Comparison of ENCODE assay signal across 39 mouse cellular contexts in genomic region chr7:86688030-86688429, GRCm38 (mm10). TPM values are rescaled to one million over a fixed set of nuclear protein-coding genes. Genes with fewer than 3 reads are reported as not detected.
"Had no signal": no experiment of that assay in that cellular context is flagged by ENCODE, and none has a peak within 500 bp of the region (broad histone marks: within the 10 kb centered on the region; RNA-seq: fewer than 3 reads in every experiment).

Gene Olfr292 (plus strand): TSS chr7:86688330.

- H3K9ac ChIP-seq: limb, embryonic 12.5 days; limb, embryonic 13.5 days; limb, embryonic 15.5 days; liver, embryonic 12.5 days; liver, embryonic 13.5 days; liver, embryonic 14.5 days; liver, embryonic 15.5 days; liver, postnatal 0 days; lung, embryonic 14.5 days; lung, embryonic 15.5 days; midbrain, embryonic 12.5 days; midbrain, embryonic 13.5 days; midbrain, embryonic 15.5 days; neural tube, embryonic 12.5 days had no signal

- ATAC-seq: liver, embryonic 12.5 days; liver, postnatal 0 days; lung, postnatal 0 days; midbrain, embryonic 13.5 days; midbrain, embryonic 15.5 days; midbrain, embryonic 16.5 days had no signal

- H3K9me3 ChIP-seq: limb, embryonic 10.5 days; limb, embryonic 12.5 days; limb, embryonic 13.5 days; limb, embryonic 15.5 days; liver, embryonic 12.5 days; liver, embryonic 13.5 days; liver, embryonic 15.5 days; lung, embryonic 15.5 days; megakaryocyte, embryonic 14.5 days; midbrain, embryonic 10.5 days; midbrain, embryonic 12.5 days; midbrain, embryonic 13.5 days; midbrain, embryonic 15.5 days; neural tube, embryonic 12.5 days had no signal

- H3K4me2 ChIP-seq: limb, embryonic 12.5 days; limb, embryonic 13.5 days; limb, embryonic 15.5 days; liver, embryonic 11.5 days; liver, embryonic 12.5 days; liver, embryonic 13.5 days; liver, embryonic 15.5 days; lung, embryonic 14.5 days; lung, embryonic 15.5 days; midbrain, embryonic 11.5 days; midbrain, embryonic 12.5 days; midbrain, embryonic 13.5 days; midbrain, embryonic 15.5 days; neural tube, embryonic 12.5 days had no signal

- H3K4me3 ChIP-seq: limb, embryonic 10.5 days; limb, embryonic 12.5 days; limb, embryonic 13.5 days; limb, embryonic 15.5 days; liver, embryonic 12.5 days; liver, embryonic 13.5 days; liver, embryonic 15.5 days; lung, embryonic 15.5 days; megakaryocyte, embryonic 14.5 days; midbrain, embryonic 10.5 days; midbrain, embryonic 12.5 days; midbrain, embryonic 13.5 days; midbrain, embryonic 15.5 days; myocyte; neural tube, embryonic 12.5 days had no signal

- H3K4me1 ChIP-seq: limb, embryonic 10.5 days; limb, embryonic 12.5 days; limb, embryonic 13.5 days; limb, embryonic 15.5 days; liver, embryonic 12.5 days; liver, embryonic 13.5 days; liver, embryonic 15.5 days; lung, embryonic 15.5 days; megakaryocyte, embryonic 14.5 days; midbrain, embryonic 10.5 days; midbrain, embryonic 12.5 days; midbrain, embryonic 13.5 days; midbrain, embryonic 15.5 days; neural tube, embryonic 12.5 days had no signal

- H3K36me3 ChIP-seq: limb, embryonic 10.5 days; limb, embryonic 12.5 days; limb, embryonic 13.5 days; limb, embryonic 15.5 days; liver, embryonic 12.5 days; liver, embryonic 13.5 days; liver, embryonic 15.5 days; lung, embryonic 15.5 days; midbrain, embryonic 10.5 days; midbrain, embryonic 12.5 days; midbrain, embryonic 13.5 days; midbrain, embryonic 15.5 days; neural tube, embryonic 12.5 days had no signal

- H3K27ac ChIP-seq: limb, embryonic 10.5 days; limb, embryonic 12.5 days; limb, embryonic 13.5 days; limb, embryonic 15.5 days; liver, embryonic 12.5 days; liver, embryonic 13.5 days; liver, embryonic 14.5 days; liver, embryonic 15.5 days; lung, embryonic 15.5 days; macrophage; midbrain, embryonic 10.5 days; midbrain, embryonic 12.5 days; midbrain, embryonic 13.5 days; midbrain, embryonic 15.5 days; neural tube, embryonic 12.5 days had no signal

- H3K27me3 ChIP-seq: limb, embryonic 12.5 days; limb, embryonic 13.5 days; limb, embryonic 15.5 days; liver, embryonic 12.5 days; liver, embryonic 13.5 days; liver, embryonic 15.5 days; lung, embryonic 15.5 days; megakaryocyte, embryonic 14.5 days; midbrain, embryonic 12.5 days; midbrain, embryonic 13.5 days; midbrain, embryonic 15.5 days; neural tube, embryonic 12.5 days had no signal

- DNase-seq: left cerebral cortex, postnatal 4 days; liver; liver, embryonic 13.5 days; liver, postnatal 0 days; lung, adult 18-20 months; lung, adult 2 months; lung, embryonic 14.5 days; lung, postnatal 10 days; lung, postnatal 14 days; lung, postnatal 36 days; lung, postnatal 4 days; midbrain, embryonic 14.5 days had no signal

RNA-seq across cellular contexts. Expression of gene Olfr292, which starts in this region (rescaled TPM):
- polyA plus RNA-seq: limb, embryonic 10.5 days; limb, embryonic 11.5 days; limb, embryonic 12.5 days; limb, embryonic 13.5 days; limb, embryonic 14.5 days; limb, embryonic 15.5 days; liver, adult 2 months; liver, embryonic 11.5 days; liver, embryonic 12.5 days; liver, embryonic 13.5 days; liver, embryonic 14.5 days; liver, embryonic 15.5 days; liver, embryonic 16.5 days; liver, postnatal 0 days; lung, adult 2 months; lung, embryonic 14.5 days; lung, embryonic 15.5 days; lung, embryonic 16.5 days; lung, postnatal 0 days; macrophage; midbrain, embryonic 10.5 days; midbrain, embryonic 11.5 days; midbrain, embryonic 12.5 days; midbrain, embryonic 13.5 days; midbrain, embryonic 14.5 days; midbrain, embryonic 15.5 days; midbrain, embryonic 16.5 days; midbrain, postnatal 0 days; myocyte; neural tube, embryonic 11.5 days; neural tube, embryonic 12.5 days had no signal
